Mouse (Mus musculus) olfactory bulb, adult 2 months (tissue): Measurements from ENCODE around the gene Mecom.

ENCODE experiments used
- CTCF ChIP-seq: fragments of 200-500 bp; IDR thresholded peaks from 2 replicates; pipeline ENCODE4 v1.5.1; 2012; ENCODE audit warnings: low read depth, mild to moderate bottlenecking, low read length, moderate library complexity; ENCODE audit not compliant: insufficient read depth
- POLR2A ChIP-seq: fragments of 200-500 bp; IDR thresholded peaks from 2 replicates; pipeline ENCODE4 v1.6.1; 2012; ENCODE audit warnings: mild to moderate bottlenecking, low read depth, low read length, moderate library complexity; ENCODE audit not compliant: insufficient read depth

GRCm38 (mm10) chr3:30101146-30101545 is 446.7 kb downstream of the Mecom start:
- TF ChIP-seq CTCF (no peak), POLR2A (no peak)
